Mouse (Mus musculus): ENCODE measurements around the gene Hip1.
A peak's percentile ranks its signal among the peaks of the same experiment; 100 is the strongest.

Hip1 gene

GRCm38 (mm10) chr5:135544865-135545797 lies at the start of gene Hip1:
TSS of gene Hip1 (minus strand) at chr5:135545120.
- peak; percentile 98 to 100 for DNase-seq

DNA sequence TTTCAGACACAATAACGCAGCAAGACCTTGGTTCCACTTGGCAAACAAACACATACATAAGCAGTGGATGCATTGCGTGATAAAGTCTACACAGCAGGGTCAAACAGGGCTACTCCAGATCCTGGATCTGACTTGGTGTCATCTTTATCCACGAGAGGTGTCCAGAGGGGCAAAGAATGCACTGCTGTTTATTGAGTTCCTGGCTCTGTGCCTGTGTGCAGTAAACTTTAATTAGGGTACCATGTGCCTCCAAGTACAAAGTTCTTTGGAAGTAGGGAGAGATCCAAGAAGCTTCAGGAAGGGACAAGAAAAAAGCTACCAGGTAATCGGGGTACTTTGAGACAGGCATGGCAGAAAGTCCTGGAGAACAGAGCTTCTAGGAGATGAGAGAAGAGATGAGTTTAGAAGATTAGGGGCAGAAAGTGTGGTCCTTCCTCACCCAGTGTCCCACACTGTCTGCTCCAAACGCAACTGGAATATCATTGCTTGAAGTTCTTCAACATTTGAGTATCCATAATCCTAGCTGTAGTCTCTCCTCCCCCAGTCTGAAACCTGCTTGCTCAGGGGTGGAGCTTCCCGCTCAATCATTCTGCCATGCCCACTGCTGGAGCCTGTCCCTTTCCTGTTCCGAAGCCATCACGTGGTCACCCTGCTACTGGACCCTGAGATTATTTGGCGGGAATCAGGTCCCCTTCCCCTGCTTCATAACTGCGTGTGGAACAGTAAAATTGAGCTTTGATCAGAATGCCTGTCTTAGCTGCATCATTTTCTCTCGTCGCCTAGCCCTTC lies 45.3 kb upstream of the Hip1 start:
- DNase-seq: no peak

- DNase-seq: no peak
These were observed 42.8 kb upstream of the Hip1 start for GRCm38 (mm10) chr5:135587764-135588163.

GRCm38 (mm10) chr5:135585691-135586090 lies 40.8 kb upstream of the Hip1 start:
- DNase-seq: no peak

DNA sequence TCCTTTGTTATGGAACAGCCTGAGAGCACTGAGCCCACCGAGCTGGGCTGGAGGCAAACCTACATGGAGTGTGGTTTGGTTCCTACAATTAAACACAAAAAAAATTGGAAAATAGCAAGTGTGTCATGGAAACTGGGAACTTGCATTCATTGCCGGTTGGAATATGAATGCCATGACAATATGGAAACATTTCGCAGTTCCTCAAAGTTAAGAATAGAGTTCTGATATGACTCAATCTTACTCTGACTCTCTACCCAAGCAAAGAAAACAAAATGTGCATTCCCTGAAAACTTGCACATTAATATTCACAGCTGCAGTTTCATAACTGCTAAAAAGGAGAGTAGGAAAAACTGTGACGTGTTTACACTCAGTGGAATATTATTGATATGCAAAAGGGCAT lies 37.4 kb upstream of the Hip1 start:
- no peak for DNase-seq

- no peak for DNase-seq
These were observed 34.4 kb upstream of the Hip1 start for GRCm38 (mm10) chr5:135579331-135579751.

DNA sequence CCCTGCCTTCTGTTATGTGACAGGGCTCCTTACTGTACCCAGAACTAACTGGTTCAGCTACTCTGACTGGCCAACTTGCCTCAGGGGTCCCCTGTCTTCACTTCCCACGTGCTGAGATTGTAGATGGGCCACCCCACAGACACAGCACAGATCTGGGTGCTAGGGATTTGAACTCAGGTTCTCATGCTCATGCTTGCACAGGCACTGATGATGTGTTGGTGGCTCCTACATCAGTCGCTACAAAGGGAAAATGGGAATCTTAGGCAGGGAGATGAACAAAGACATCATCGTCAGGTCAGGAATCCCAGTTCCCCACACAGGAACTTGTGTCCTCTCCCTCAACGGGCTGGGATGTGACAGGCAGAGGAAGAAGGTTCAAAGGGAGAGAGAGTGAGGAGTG lies 31.1 kb upstream of the Hip1 start:
- no peak for DNase-seq

DNA sequence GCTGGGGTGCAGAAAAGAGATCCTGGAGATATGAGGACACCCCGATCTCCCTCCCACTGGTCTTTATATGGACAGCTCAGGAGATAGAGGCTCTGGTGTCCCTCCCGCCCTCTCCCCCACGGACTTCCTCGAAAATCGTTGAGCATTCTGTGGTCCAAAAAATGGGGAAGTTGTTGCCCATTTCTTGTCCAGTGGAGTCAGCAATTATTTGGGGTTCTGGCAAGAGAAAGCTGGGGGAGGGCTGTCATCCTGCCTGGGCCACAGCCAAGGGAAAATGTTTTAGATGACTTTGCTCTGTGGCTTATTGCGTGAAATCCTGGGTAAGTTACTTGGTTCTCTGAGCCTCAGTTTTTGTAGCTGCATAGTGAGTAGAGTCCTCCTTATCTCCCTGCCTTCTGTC lies 28.1 kb upstream of the Hip1 start, which contains the start of gene Ccl24:
Gene Ccl24 (minus strand): TSS at position 44 of the 400 bp plus-strand sequence.
- no peak for DNase-seq

- no peak for DNase-seq
These were observed 23.8 kb upstream of the Hip1 start for GRCm38 (mm10) chr5:135568698-135569097.

DNA sequence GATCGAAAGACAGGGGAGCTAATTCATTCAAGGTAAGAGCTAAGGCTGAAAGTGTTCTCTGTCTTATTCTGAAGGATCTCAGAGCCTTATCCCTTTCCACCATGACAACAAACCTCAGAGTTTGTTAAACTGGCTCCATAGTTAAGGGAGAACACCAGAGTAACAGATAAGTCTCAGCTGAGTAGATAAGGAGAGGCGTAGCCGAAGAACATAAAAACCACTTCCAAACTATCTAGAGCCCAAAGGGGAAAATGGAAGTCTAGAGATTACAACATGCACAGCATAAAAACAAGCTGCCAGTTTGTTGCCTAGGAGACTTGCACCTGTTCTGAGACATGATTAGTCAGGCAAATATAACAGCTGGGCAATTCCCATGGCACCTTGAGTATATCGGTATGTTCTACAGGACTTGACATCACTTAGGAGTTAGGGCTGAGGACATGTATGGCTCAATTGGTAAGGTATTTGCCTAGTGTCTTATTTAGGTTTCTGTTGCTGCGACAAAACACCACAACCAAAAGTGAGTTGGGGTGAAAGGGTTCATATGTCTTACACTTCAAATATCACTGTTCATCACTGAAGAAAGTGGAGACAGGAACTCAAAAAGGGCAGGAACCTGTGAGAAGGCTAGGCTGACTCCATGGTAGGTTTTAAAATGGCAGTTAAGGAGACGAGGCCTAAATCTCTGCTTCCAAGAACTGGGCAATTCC lies 22.8 kb upstream of the Hip1 start:
- no peak for DNase-seq

- DNase-seq: no peak
These were observed 18.5 kb upstream of the Hip1 start, which contains the start of gene Ccl26 for GRCm38 (mm10) chr5:135563469-135563868. TSS of gene Ccl26 (minus strand) at chr5:135563569.

- DNase-seq: no peak
These were observed 12.8 kb upstream of the Hip1 start for GRCm38 (mm10) chr5:135557671-135558070.

- no peak for DNase-seq
These were observed 12.1 kb upstream of the Hip1 start for GRCm38 (mm10) chr5:135557051-135557450.

- no peak for DNase-seq
These were observed 11.3 kb upstream of the Hip1 start for GRCm38 (mm10) chr5:135556259-135556658.

- no peak for DNase-seq
These were observed 6.7 kb upstream of the Hip1 start for GRCm38 (mm10) chr5:135551591-135551990.

GRCm38 (mm10) chr5:135550910-135551309 lies 6.0 kb upstream of the Hip1 start:
- DNase-seq: no peak

GRCm38 (mm10) chr5:135547990-135548389 lies 3.1 kb upstream of the Hip1 start:
- DNase-seq: no peak

DNA sequence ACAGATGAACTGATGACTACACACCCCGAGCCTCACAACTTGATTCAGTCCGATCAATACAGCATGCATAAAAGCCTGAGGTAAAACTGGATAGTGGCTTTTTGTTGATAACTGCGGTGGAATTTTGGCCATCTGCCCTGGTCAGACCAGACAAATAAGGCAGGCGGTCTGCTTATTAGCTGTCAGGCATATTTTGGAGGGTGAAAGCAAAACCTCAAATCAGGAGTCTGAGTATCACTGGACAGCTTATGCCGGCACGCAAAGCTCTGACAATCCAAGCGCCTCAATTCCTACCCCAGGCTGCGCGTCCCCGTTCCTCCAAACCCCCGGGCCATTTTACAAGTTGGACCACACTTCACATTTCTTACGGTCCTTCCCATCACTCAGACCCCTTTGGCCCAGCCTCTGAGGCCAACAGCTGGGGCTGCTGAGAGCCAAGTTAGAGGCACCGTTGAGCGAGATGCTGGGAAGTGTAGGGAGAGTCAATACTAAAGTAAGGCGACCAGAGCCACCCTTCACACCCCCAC lies 825 bp downstream of the Hip1 start:
- DNase-seq: peak; percentile 18 to 38

DNA sequence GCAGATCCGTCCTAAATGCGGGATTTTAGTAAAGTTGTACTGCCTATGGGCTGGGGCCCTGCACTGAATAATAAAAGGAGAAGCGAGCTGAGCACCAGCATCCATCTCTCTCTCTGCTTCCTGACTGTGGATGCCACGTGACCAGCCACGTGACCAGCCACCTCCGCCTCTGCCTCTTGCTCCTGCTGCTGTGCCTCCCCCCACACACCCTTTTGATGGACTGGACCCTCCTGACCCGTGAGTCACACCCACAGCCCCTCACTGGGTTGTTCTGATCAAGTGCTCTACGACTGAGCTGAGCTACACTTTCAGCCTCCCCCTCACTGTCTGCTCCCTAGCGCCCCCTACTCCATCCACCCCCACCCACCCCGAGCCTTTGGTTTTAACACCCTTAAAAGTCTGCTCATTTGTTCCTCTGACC lies 7.1 kb downstream of the Hip1 start:
- no peak for DNase-seq

- DNase-seq: no peak
These were observed 7.6 kb downstream of the Hip1 start for GRCm38 (mm10) chr5:135537326-135537725.

DNA sequence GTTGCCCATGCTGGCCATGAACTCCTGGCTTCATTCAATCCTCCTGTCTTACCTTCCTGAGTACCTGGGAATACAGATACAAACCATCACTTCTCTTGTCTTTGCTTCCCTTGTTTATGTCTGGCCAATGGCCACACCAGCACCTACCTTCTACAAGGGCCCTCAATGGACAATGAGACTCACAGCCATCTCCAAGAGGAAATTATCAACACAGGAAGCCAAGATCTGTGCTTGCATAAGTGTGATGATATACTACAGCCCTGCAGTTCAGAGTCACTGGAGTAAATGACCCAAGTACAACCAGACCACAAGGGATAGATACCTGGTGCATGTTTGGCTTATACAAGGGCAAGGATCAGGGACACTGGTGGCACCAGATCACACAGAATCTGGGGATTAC lies 9.1 kb downstream of the Hip1 start:
- DNase-seq: no peak

- peak in 1 of 2 experiments; percentile 16 for DNase-seq
These were observed 11.5 kb downstream of the Hip1 start for GRCm38 (mm10) chr5:135533431-135533830.

All from cerebellum, postnatal 36 days (tissue).